9 mouse cellular contexts compared by ENCODE assay signal in the genomic region with DNA sequence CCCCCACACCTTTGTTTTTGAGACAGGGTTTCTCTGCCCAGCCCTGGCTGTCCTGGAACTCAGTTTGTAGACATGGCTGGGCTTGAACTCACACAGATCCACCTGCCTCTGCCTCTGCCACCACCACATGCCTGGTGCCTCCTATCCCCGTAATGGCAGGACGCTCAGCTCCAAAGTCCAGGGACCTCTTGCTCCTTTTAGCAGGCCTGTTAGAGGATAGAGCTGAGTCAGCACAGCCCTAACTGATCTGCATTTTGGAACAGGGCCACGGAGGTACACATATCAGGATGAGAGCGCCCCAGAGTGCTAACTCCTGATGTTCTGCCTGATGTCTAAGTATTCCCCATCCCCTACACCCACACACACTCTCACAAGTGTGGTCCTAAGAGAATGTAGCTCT. TPM values are rescaled to one million over a fixed set of nuclear protein-coding genes. Genes with fewer than 3 reads are reported as not detected.
DNase-seq lines count a peak whose midpoint lies in the region; ATAC-seq lines count a peak whose summit lies in the region.
"Had no signal": no experiment of that assay in that cellular context is flagged by ENCODE, and none has a peak within 500 bp of the region (broad histone marks: within the 10 kb centered on the region; RNA-seq: fewer than 3 reads in every experiment).

A gene (minus strand): TSS at position 392 of the 400 bp plus-strand sequence.

- ATAC-seq in kidney, embryonic 16.5 days (ENCODE audit: low FRiP score, low TSS enrichment): no peak
- no peak for ATAC-seq in neutrophil, adult 5-6 weeks (ENCODE audit: extremely low read depth, insufficient number of reproducible peaks, low FRiP score, poor library complexity, severe bottlenecking)
- no peak for ATAC-seq in forebrain, embryonic 12.5 days (ENCODE audit: low FRiP score)
- ATAC-seq in midbrain, embryonic 16.5 days: no peak

- H3K9ac ChIP-seq in kidney, embryonic 16.5 days (replicated peaks; ENCODE audit: low read length): no peak within 1 kb of the TSS
- no peak within 1 kb of the TSS for H3K9ac ChIP-seq in forebrain, embryonic 12.5 days
- no peak within 1 kb of the TSS for H3K9ac ChIP-seq in midbrain, embryonic 16.5 days (ENCODE audit: low read depth, low read length)

- no peaks in the 10 kb centered on the region for H3K4me1 ChIP-seq in kidney, embryonic 16.5 days (ENCODE audit: insufficient read depth, low read length)
- H3K4me1 ChIP-seq in erythroblast, embryonic 14.5 days (ENCODE audit: control insufficient read depth): peaks cover 73% of the 10 kb centered on the region
- no peaks in the 10 kb centered on the region for H3K4me1 ChIP-seq in forebrain, embryonic 12.5 days
- H3K4me1 ChIP-seq in midbrain, embryonic 16.5 days (ENCODE audit: control insufficient read depth, insufficient read depth, low read length): no peaks in the 10 kb centered on the region

- peak; percentile 78 for DNase-seq in kidney, adult 11 months
- no peak for DNase-seq in layer of hippocampus, postnatal 25 days (ENCODE audit: extremely low spot score in 1 of 2, low spot score in 1 of 2)
- DNase-seq in frontal cortex, postnatal 36 days (ENCODE audit: low spot score in 2 of 2): no peak
- DNase-seq: cerebellum, postnatal 14 days had no signal

- H3K36me3 ChIP-seq in kidney, embryonic 16.5 days (ENCODE audit: insufficient read depth, low read length): peaks cover 57% of the 10 kb centered on the region
- peaks cover 97% of the 10 kb centered on the region for H3K36me3 ChIP-seq in erythroblast, embryonic 14.5 days (ENCODE audit: control insufficient read depth)
- H3K36me3 ChIP-seq in forebrain, embryonic 12.5 days (replicated peaks): peaks cover 75% of the 10 kb centered on the region
- H3K36me3 ChIP-seq in midbrain, embryonic 16.5 days (ENCODE audit: control insufficient read depth, insufficient read depth, low read length): peaks cover 29% of the 10 kb centered on the region

- no peak within 1 kb of the TSS for H3K4me2 ChIP-seq in kidney, embryonic 16.5 days (replicated peaks; ENCODE audit: low read depth, low read length)
- H3K4me2 ChIP-seq in forebrain, embryonic 12.5 days: no peak within 1 kb of the TSS
- no peak within 1 kb of the TSS for H3K4me2 ChIP-seq in midbrain, embryonic 16.5 days (ENCODE audit: low read length)

- 85% methylated on average over 4 of the region's 4 CpGs for WGBS in kidney, embryonic 16.5 days
- WGBS in forebrain, embryonic 12.5 days: 97% methylated on average over 4 of the region's 4 CpGs
- 96% methylated on average over 4 of the region's 4 CpGs for WGBS in midbrain, embryonic 16.5 days

- H3K4me3 ChIP-seq in kidney, embryonic 16.5 days (ENCODE audit: low read length): no peak within 1 kb of the TSS
- peak within 1 kb of the TSS; percentile 74 for H3K4me3 ChIP-seq in erythroblast, embryonic 14.5 days (replicated peaks)
- H3K4me3 ChIP-seq in forebrain, embryonic 12.5 days (replicated peaks): no peak within 1 kb of the TSS
- no peak within 1 kb of the TSS for H3K4me3 ChIP-seq in midbrain, embryonic 16.5 days (ENCODE audit: low read depth, low read length)

- no peak within 1 kb of the TSS for H3K27ac ChIP-seq in kidney, embryonic 16.5 days (ENCODE audit: low read length)
- no peak within 1 kb of the TSS for H3K27ac ChIP-seq in forebrain, embryonic 12.5 days
- H3K27ac ChIP-seq in midbrain, embryonic 16.5 days (ENCODE audit: low read length): no peak within 1 kb of the TSS

- H3K9me3 ChIP-seq in kidney, embryonic 16.5 days (ENCODE audit: low read length): no peaks in the 10 kb centered on the region
- no peaks in the 10 kb centered on the region for H3K9me3 ChIP-seq in erythroblast, embryonic 14.5 days (ENCODE audit: control insufficient read depth, low read length)
- no peaks in the 10 kb centered on the region for H3K9me3 ChIP-seq in forebrain, embryonic 12.5 days
- H3K9me3 ChIP-seq in midbrain, embryonic 16.5 days (replicated peaks; ENCODE audit: control insufficient read depth, low read length, poor library complexity, severe bottlenecking): no peaks in the 10 kb centered on the region

- no peaks in the 10 kb centered on the region for H3K27me3 ChIP-seq in kidney, embryonic 16.5 days (ENCODE audit: insufficient read depth, low read length)
- no peaks in the 10 kb centered on the region for H3K27me3 ChIP-seq in erythroblast, embryonic 14.5 days (ENCODE audit: control insufficient read depth)
- no peaks in the 10 kb centered on the region for H3K27me3 ChIP-seq in forebrain, embryonic 12.5 days
- H3K27me3 ChIP-seq in midbrain, embryonic 16.5 days (ENCODE audit: control insufficient read depth, insufficient read depth, low read depth, low read length): no peaks in the 10 kb centered on the region

RNA-seq across cellular contexts. Expression of the gene that starts here (rescaled TPM):
- 1.2 and 1.3 TPM in 2 replicates for polyA plus RNA-seq in kidney, embryonic 16.5 days (2015; fragmentation: Nextera tagmentation; extraction: Ambion mirVana)
- 2.3 and 2.7 TPM in 2 replicates for polyA plus RNA-seq in erythroblast, embryonic 14.5 days (2012)
- total RNA-seq in layer of hippocampus, postnatal 25 days (2021): 10 to 100 TPM; 12.5 to 17.3 TPM
- total RNA-seq in neutrophil, adult 5-6 weeks (2017): 44.9 and 56.3 TPM in 2 replicates
- polyA plus RNA-seq in forebrain, embryonic 12.5 days (2016; fragmentation: Nextera tagmentation; extraction: Ambion mirVana): 3.7 and 5.1 TPM in 2 replicates
- 2.1 and 2.4 TPM in 2 replicates for polyA plus RNA-seq in midbrain, embryonic 16.5 days (2015; fragmentation: Nextera tagmentation; extraction: Ambion mirVana)
